ENCODE assay signal across 8 mouse cellular contexts in genomic region chr4:138922131-138922459, GRCm38 (mm10). TPM values are rescaled to one million over a fixed set of nuclear protein-coding genes. Genes with fewer than 3 reads are reported as not detected.
DNase-seq lines count a peak whose midpoint lies in the region; ATAC-seq and TF ChIP-seq lines count a peak whose summit lies in the region.

No protein-coding gene starts in this region.

- H3K36me3 ChIP-seq in heart, embryonic 10.5 days: no peaks in the 10 kb centered on the region
- no peaks in the 10 kb centered on the region for H3K36me3 ChIP-seq in kidney, embryonic 14.5 days (ENCODE audit: control insufficient read depth, insufficient read depth, low read length)
- no peaks in the 10 kb centered on the region for H3K36me3 ChIP-seq in limb, embryonic 14.5 days (ENCODE audit: control insufficient read depth, insufficient read depth, low read length)
- no peaks in the 10 kb centered on the region for H3K36me3 ChIP-seq in midbrain, postnatal 0 days (ENCODE audit: insufficient read depth, low read length)

- H3K27me3 ChIP-seq in heart, embryonic 10.5 days (ENCODE audit: insufficient read depth, poor library complexity, severe bottlenecking): peaks cover 16% of the 10 kb centered on the region; the same call in 1 of the 2 replicates
- H3K27me3 ChIP-seq in kidney, embryonic 14.5 days (ENCODE audit: control insufficient read depth, insufficient read depth, low read length): no peaks in the 10 kb centered on the region
- H3K27me3 ChIP-seq in limb, embryonic 14.5 days (ENCODE audit: control insufficient read depth, insufficient read depth, low read length): no peaks in the 10 kb centered on the region
- no peaks in the 10 kb centered on the region for H3K27me3 ChIP-seq in midbrain, postnatal 0 days (ENCODE audit: insufficient read depth, low read length)

- TF ChIP-seq CTCF in midbrain, postnatal 0 days (IDR thresholded peaks at IDR 0.05): peak; percentile 100

- peak overlapping the region; percentile 20; the same call in 1 of the 2 replicates for H3K4me3 ChIP-seq in heart, embryonic 10.5 days
- H3K4me3 ChIP-seq in kidney, embryonic 14.5 days (ENCODE audit: low read length): no peak overlapping the region; the same call in 1 of the 2 replicates
- peak overlapping the region; percentile 17 for H3K4me3 ChIP-seq in limb, embryonic 14.5 days (replicated peaks; ENCODE audit: low read length)
- peak overlapping the region; percentile 30 for H3K4me3 ChIP-seq in midbrain, postnatal 0 days (ENCODE audit: low read depth, low read length)

- H3K4me1 ChIP-seq in heart, embryonic 10.5 days: 0 out of 2 replicates have a peak, but pooled peaks cover 4% of the 10 kb centered on the region
- H3K4me1 ChIP-seq in kidney, embryonic 14.5 days (ENCODE audit: control insufficient read depth, insufficient read depth, low read length): peaks cover 4% of the 10 kb centered on the region; the same call in 1 of the 2 replicates
- no peaks in the 10 kb centered on the region; the same call in 1 of the 2 replicates for H3K4me1 ChIP-seq in limb, embryonic 14.5 days (ENCODE audit: control insufficient read depth, insufficient read depth, low read length)
- H3K4me1 ChIP-seq in midbrain, postnatal 0 days (ENCODE audit: insufficient read depth, low read length): 0 out of 2 replicates have a peak, but pooled peaks cover 3% of the 10 kb centered on the region

- no peaks in the 10 kb centered on the region for H3K9me3 ChIP-seq in heart, embryonic 10.5 days
- H3K9me3 ChIP-seq in kidney, embryonic 14.5 days (ENCODE audit: control insufficient read depth, low read length): no peaks in the 10 kb centered on the region
- H3K9me3 ChIP-seq in limb, embryonic 14.5 days (ENCODE audit: control insufficient read depth, low read length): no peaks in the 10 kb centered on the region
- no peaks in the 10 kb centered on the region for H3K9me3 ChIP-seq in midbrain, postnatal 0 days (ENCODE audit: low read length)

- WGBS in heart, embryonic 10.5 days: 1% methylated on average over 11 of the region's 11 CpGs
- WGBS in kidney, embryonic 14.5 days: 3% methylated on average over 11 of the region's 11 CpGs
- WGBS in limb, embryonic 14.5 days: 2% methylated on average over 11 of the region's 11 CpGs
- WGBS in midbrain, postnatal 0 days: 3% methylated on average over 11 of the region's 11 CpGs

- ATAC-seq in erythroblast, adult 5-6 weeks (replicated peaks; ENCODE audit: low FRiP score, poor library complexity, severe bottlenecking): peak; percentile 93
- 0 out of 2 replicates have a peak, but pooled peaks have one; percentile 56 for ATAC-seq in kidney, embryonic 14.5 days (ENCODE audit: low FRiP score, low TSS enrichment)
- ATAC-seq in limb, embryonic 14.5 days (ENCODE audit: low FRiP score, low read depth): peak; percentile 80
- peak; percentile 63 for ATAC-seq in midbrain, postnatal 0 days (ENCODE audit: low FRiP score)

- H3K9ac ChIP-seq in kidney, embryonic 14.5 days (ENCODE audit: low read depth, low read length): no peak overlapping the region
- H3K9ac ChIP-seq in limb, embryonic 14.5 days (ENCODE audit: low read depth, low read length, severe bottlenecking): no peak overlapping the region
- 0 out of 2 replicates have a peak overlapping the region, but pooled peaks have one; percentile 19 for H3K9ac ChIP-seq in midbrain, postnatal 0 days (replicated peaks; ENCODE audit: low read length, poor library complexity, severe bottlenecking)

- peak; percentile 97 for DNase-seq in B cell, adult 2 months
- DNase-seq in brain, adult 2 months (ENCODE audit: low read depth, low spot score): peak; percentile 93
- DNase-seq in heart, embryonic 10.5 days (ENCODE audit: low spot score): peak; percentile 92
- DNase-seq in limb, embryonic 14.5 days (ENCODE audit: low spot score): peak; percentile 97
- DNase-seq in midbrain, postnatal 0 days (ENCODE audit: low spot score): peak; percentile 95
- peak; percentile 74 to 86 for DNase-seq in spleen, postnatal 14 days (ENCODE audit: low spot score in 2 of 2)

- no peak for TF ChIP-seq POLR2A in limb, embryonic 14.5 days (IDR thresholded peaks at IDR 0.05; ENCODE audit: borderline replicate concordance, extremely low read depth, insufficient read depth, insufficient read length)

- peak overlapping the region; percentile 31 for H3K4me2 ChIP-seq in kidney, embryonic 14.5 days (replicated peaks; ENCODE audit: low read depth, low read length)
- H3K4me2 ChIP-seq in limb, embryonic 14.5 days (replicated peaks; ENCODE audit: low read depth, low read length, severe bottlenecking): peak overlapping the region; percentile 36
- peak overlapping the region; percentile 52 for H3K4me2 ChIP-seq in midbrain, postnatal 0 days (ENCODE audit: low read depth, low read length, poor library complexity, severe bottlenecking)

- H3K27ac ChIP-seq in heart, embryonic 10.5 days: no peak overlapping the region
- no peak overlapping the region for H3K27ac ChIP-seq in kidney, embryonic 14.5 days (ENCODE audit: low read depth, low read length)
- H3K27ac ChIP-seq in limb, embryonic 14.5 days (replicated peaks; ENCODE audit: low read depth, low read length): no peak overlapping the region
- H3K27ac ChIP-seq in midbrain, postnatal 0 days (ENCODE audit: low read depth, low read length): no peak overlapping the region

RNA-seq across cellular contexts. Expression of gene Otud3, which starts 8.3 kb away (rescaled TPM):
- 1.5 and 2.1 TPM in 2 replicates for total RNA-seq in erythroblast, adult 5-6 weeks (2015; ENCODE audit: low replicate concordance)
- 0.26 and 3.8 TPM in 2 replicates for total RNA-seq in erythroblast, adult 5-6 weeks (2017; ENCODE audit: low replicate concordance)
- polyA plus RNA-seq in heart, embryonic 10.5 days (2016; fragmentation: Nextera tagmentation; extraction: Ambion mirVana): 3.1 and 5.2 TPM in 2 replicates
- polyA plus RNA-seq in kidney, embryonic 14.5 days (2014; fragmentation: Nextera tagmentation; extraction: Ambion mirVana): 3.0 and 4.2 TPM in 2 replicates
- 7.0 and 8.2 TPM in 2 replicates for polyA plus RNA-seq in limb, embryonic 14.5 days (2012; rRNA removed)
- polyA plus RNA-seq in limb, embryonic 14.5 days (2014; fragmentation: Nextera tagmentation; extraction: Ambion mirVana): 2.7 and 4.2 TPM in 2 replicates
- total RNA-seq in midbrain, postnatal 0 days (2014; rRNA removed): 8.5 and 9.0 TPM in 2 replicates
- polyA plus RNA-seq in midbrain, postnatal 0 days (2015; fragmentation: Nextera tagmentation; extraction: Ambion mirVana): 3.1 and 3.8 TPM in 2 replicates

RNA-seq across cellular contexts. Expression of gene Pla2g2e, which starts 44.4 kb away (rescaled TPM):
- total RNA-seq in erythroblast, adult 5-6 weeks (2015; ENCODE audit: low replicate concordance): not detected in 2 replicates
- not detected in 2 replicates for total RNA-seq in erythroblast, adult 5-6 weeks (2017; ENCODE audit: low replicate concordance)
- polyA plus RNA-seq in heart, embryonic 10.5 days (2016; fragmentation: Nextera tagmentation; extraction: Ambion mirVana): not detected in 2 replicates
- 0.76 and 0.84 TPM in 2 replicates for polyA plus RNA-seq in kidney, embryonic 14.5 days (2014; fragmentation: Nextera tagmentation; extraction: Ambion mirVana)
- polyA plus RNA-seq in limb, embryonic 14.5 days (2012; rRNA removed): 0.09 TPM in 1 of 2 replicates, not detected in the other
- polyA plus RNA-seq in limb, embryonic 14.5 days (2014; fragmentation: Nextera tagmentation; extraction: Ambion mirVana): not detected in 2 replicates
- not detected in 2 replicates for total RNA-seq in midbrain, postnatal 0 days (2014; rRNA removed)
- polyA plus RNA-seq in midbrain, postnatal 0 days (2015; fragmentation: Nextera tagmentation; extraction: Ambion mirVana): not detected in 2 replicates

RNA-seq across cellular contexts. Expression of gene Rnf186, which starts 44.8 kb away (rescaled TPM):
- not detected in 2 replicates for total RNA-seq in erythroblast, adult 5-6 weeks (2015; ENCODE audit: low replicate concordance)
- not detected in 2 replicates for total RNA-seq in erythroblast, adult 5-6 weeks (2017; ENCODE audit: low replicate concordance)
- 0.14 TPM in 1 of 2 replicates, not detected in the other for polyA plus RNA-seq in heart, embryonic 10.5 days (2016; fragmentation: Nextera tagmentation; extraction: Ambion mirVana)
- 4.3 and 5.8 TPM in 2 replicates for polyA plus RNA-seq in kidney, embryonic 14.5 days (2014; fragmentation: Nextera tagmentation; extraction: Ambion mirVana)
- not detected in 2 replicates for polyA plus RNA-seq in limb, embryonic 14.5 days (2012; rRNA removed)
- not detected in 2 replicates for polyA plus RNA-seq in limb, embryonic 14.5 days (2014; fragmentation: Nextera tagmentation; extraction: Ambion mirVana)
- not detected in 2 replicates for total RNA-seq in midbrain, postnatal 0 days (2014; rRNA removed)
- not detected in 2 replicates for polyA plus RNA-seq in midbrain, postnatal 0 days (2015; fragmentation: Nextera tagmentation; extraction: Ambion mirVana)

RNA-seq across cellular contexts. Expression of gene Gm13030, which starts 48.3 kb away (rescaled TPM):
- total RNA-seq in erythroblast, adult 5-6 weeks (2015; ENCODE audit: low replicate concordance): 11.5 TPM in 1 of 2 replicates, not detected in the other
- total RNA-seq in erythroblast, adult 5-6 weeks (2017; ENCODE audit: low replicate concordance): not detected in 2 replicates
- not detected in 2 replicates for polyA plus RNA-seq in heart, embryonic 10.5 days (2016; fragmentation: Nextera tagmentation; extraction: Ambion mirVana)
- polyA plus RNA-seq in kidney, embryonic 14.5 days (2014; fragmentation: Nextera tagmentation; extraction: Ambion mirVana): not detected in 2 replicates
- polyA plus RNA-seq in limb, embryonic 14.5 days (2012; rRNA removed): not detected in 2 replicates
- not detected in 2 replicates for polyA plus RNA-seq in limb, embryonic 14.5 days (2014; fragmentation: Nextera tagmentation; extraction: Ambion mirVana)
- not detected in 2 replicates for total RNA-seq in midbrain, postnatal 0 days (2014; rRNA removed)
- polyA plus RNA-seq in midbrain, postnatal 0 days (2015; fragmentation: Nextera tagmentation; extraction: Ambion mirVana): not detected in 2 replicates

RNA-seq across cellular contexts. Expression of gene Tmco4, which starts 50.6 kb away (rescaled TPM):
- 0.19 and 0.42 TPM in 2 replicates for total RNA-seq in erythroblast, adult 5-6 weeks (2015; ENCODE audit: low replicate concordance)
- 1.4 and 2.5 TPM in 2 replicates for total RNA-seq in erythroblast, adult 5-6 weeks (2017; ENCODE audit: low replicate concordance)
- polyA plus RNA-seq in heart, embryonic 10.5 days (2016; fragmentation: Nextera tagmentation; extraction: Ambion mirVana): 3.4 and 4.2 TPM in 2 replicates
- polyA plus RNA-seq in kidney, embryonic 14.5 days (2014; fragmentation: Nextera tagmentation; extraction: Ambion mirVana): 3.5 and 4.7 TPM in 2 replicates
- 4.2 and 4.8 TPM in 2 replicates for polyA plus RNA-seq in limb, embryonic 14.5 days (2012; rRNA removed)
- 4.7 and 4.8 TPM in 2 replicates for polyA plus RNA-seq in limb, embryonic 14.5 days (2014; fragmentation: Nextera tagmentation; extraction: Ambion mirVana)
- total RNA-seq in midbrain, postnatal 0 days (2014; rRNA removed): 1.9 and 2.9 TPM in 2 replicates
- 1.1 and 1.3 TPM in 2 replicates for polyA plus RNA-seq in midbrain, postnatal 0 days (2015; fragmentation: Nextera tagmentation; extraction: Ambion mirVana)
